Mouse (Mus musculus): ENCODE measurements around the gene Mcrip2. TPM values are rescaled to one million over a fixed set of nuclear protein-coding genes. Genes with fewer than 3 reads are reported as not detected.

Mcrip2 gene
- polyA plus RNA-seq, 2 experiments = 22.1 to 44.9 TPM

DNA sequence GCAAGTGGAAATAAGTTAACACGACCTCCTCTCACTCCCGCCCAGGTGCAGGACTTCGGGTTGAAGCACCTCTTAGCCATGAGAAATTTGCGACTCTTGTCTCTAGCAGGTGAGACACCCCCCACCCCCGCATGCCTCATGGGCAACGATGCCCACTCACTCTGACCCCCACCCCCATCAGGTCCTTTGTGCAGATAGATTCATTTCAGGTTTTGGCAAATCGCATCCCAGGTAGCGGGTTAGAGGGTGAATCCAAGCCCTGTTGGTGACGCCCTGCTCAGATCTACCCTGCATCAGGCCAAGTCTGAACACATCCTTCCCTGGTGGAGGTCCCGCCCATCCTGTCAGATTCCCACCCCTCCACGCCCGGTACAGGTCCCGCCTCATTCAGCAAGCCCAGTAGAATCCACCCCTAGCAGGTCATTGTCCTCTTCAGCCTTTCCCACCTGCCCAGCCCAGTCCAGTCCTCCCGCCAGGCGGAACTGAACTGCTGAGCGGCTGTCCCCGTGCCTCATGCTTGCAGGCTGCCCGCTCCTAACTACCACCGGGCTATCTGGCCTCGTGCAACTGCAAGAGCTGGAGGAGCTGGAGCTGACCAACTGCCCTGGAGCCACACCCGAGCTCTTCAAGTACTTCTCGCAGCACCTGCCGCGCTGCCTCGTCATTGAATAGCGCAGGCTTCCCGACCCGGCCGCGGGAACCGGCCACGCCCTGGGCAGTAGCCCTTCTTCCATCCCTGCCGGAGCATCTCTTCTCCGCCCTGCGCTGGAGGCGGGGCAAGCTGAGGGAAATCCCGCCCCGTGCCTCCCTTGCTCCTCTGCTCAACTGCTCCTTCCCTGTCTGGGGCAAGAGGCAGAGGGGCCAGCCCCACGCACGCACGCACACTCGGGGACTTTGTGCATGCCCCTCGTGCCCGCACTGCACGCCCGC lies 49.4 kb downstream of the Mcrip2 start:
- no peak overlapping the region for H3K9ac ChIP-seq (replicated peaks)
- ATAC-seq (ENCODE audit: insufficient read depth) = peak; percentile 44; the same call in 1 of the 2 replicates
- H3K4me2 ChIP-seq (ENCODE audit: low read depth) = peak overlapping the region; percentile 20; the same call in 1 of the 2 replicates
- no peak overlapping the region for H3K27ac ChIP-seq
- no peaks in the 10 kb centered on the region for H3K9me3 ChIP-seq (ENCODE audit: control insufficient read depth, low read length)
- DNase-seq (ENCODE audit: low read depth in 3 of 3, low spot score in 3 of 3) = no peak
- TF ChIP-seq EP300 (IDR thresholded peaks at IDR 0.05; ENCODE audit: low read depth) (no peak), CTCF (IDR thresholded peaks at IDR 0.05; ENCODE audit: low read depth) (no peak)
- H3K4me3 ChIP-seq (ENCODE audit: insufficient read depth in 1 of 2, low read depth in 2 of 2, low read length in 2 of 2) = 0 out of 4 replicates have a peak overlapping the region, but pooled peaks of 1 of the 2 experiments have one; percentile 16
- no peaks in the 10 kb centered on the region for H3K36me3 ChIP-seq (replicated peaks; ENCODE audit: control insufficient read depth, insufficient read depth, low read depth)
- H3K27me3 ChIP-seq (ENCODE audit: control insufficient read depth, insufficient read depth, low read length) = peaks cover 30% of the 10 kb centered on the region
- H3K4me1 ChIP-seq (replicated peaks; ENCODE audit: control insufficient read depth in 2 of 2, insufficient read depth in 2 of 2, low read length in 1 of 2) = peaks cover 1 to 5% of the 10 kb centered on the region in 2 experiments; a peak in 3 of 4 replicates
- WGBS (ENCODE audit: insufficient replicate concordance) = 6% methylated on average over 46 of the region's 46 CpGs

DNA sequence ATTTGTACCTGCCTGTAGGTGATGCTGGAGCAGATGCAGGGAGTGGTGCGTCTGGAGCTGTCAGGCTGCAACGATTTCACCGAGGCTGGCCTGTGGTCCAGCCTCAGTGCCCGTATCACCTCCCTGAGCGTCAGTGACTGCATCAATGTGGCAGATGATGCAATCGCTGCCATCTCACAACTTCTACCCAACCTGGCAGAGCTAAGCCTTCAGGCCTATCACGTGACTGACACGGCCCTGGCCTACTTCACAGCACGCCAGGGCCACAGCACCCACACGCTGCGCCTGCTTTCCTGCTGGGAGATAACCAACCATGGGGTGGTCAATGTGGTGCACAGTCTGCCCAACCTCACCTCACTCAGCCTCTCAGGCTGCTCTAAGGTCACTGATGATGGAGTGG lies 50.9 kb downstream of the Mcrip2 start:
- no peaks in the 10 kb centered on the region for H3K36me3 ChIP-seq (replicated peaks; ENCODE audit: control insufficient read depth, insufficient read depth, low read depth)
- whole genome bisulfite sequencing (ENCODE audit: insufficient replicate concordance) = 70% methylated on average over 11 of the region's 11 CpGs
- DNase-seq (ENCODE audit: low read depth in 3 of 3, low spot score in 3 of 3) (no peak), ATAC-seq (ENCODE audit: insufficient read depth) (no peak)
- H3K4me1 ChIP-seq (replicated peaks; ENCODE audit: control insufficient read depth in 2 of 2, insufficient read depth in 2 of 2, low read length in 1 of 2) = no peaks in the 10 kb centered on the region; a peak in 1 of 4 replicates
- H3K27me3 ChIP-seq (ENCODE audit: control insufficient read depth, insufficient read depth, low read length) = peaks cover 32% of the 10 kb centered on the region
- TF ChIP-seq EP300 (IDR thresholded peaks at IDR 0.05; ENCODE audit: low read depth) (no peak), CTCF (IDR thresholded peaks at IDR 0.05; ENCODE audit: low read depth) (no peak; the same call in 1 of the 2 replicates)
- no peak overlapping the region for H3K9ac ChIP-seq (replicated peaks)
- no peak overlapping the region for H3K27ac ChIP-seq
- no peaks in the 10 kb centered on the region for H3K9me3 ChIP-seq (ENCODE audit: control insufficient read depth, low read length)
- H3K4me3 ChIP-seq (ENCODE audit: insufficient read depth in 1 of 2, low read depth in 2 of 2, low read length in 2 of 2) = no peak overlapping the region
- H3K4me2 ChIP-seq (ENCODE audit: low read depth) = no peak overlapping the region

Small RNAs within 50 kb of the gene (microRNA-seq; reads per million reads assigned to microRNA genes)
- not detected for gene Mir3082

Other genes with a start within 250 kb of the Mcrip2 start
- 0.60 TPM in 1 of 2 replicates, not detected in the other for gene Gng13, start 151.6 kb downstream of the Mcrip2 start, polyA plus RNA-seq (2012; rRNA removed)
- gene Gng13, start 151.6 kb downstream of the Mcrip2 start, polyA plus RNA-seq (2014; fragmentation: Nextera tagmentation; extraction: Ambion mirVana) = not detected in 2 replicates
- gene Chtf18, start 141.3 kb downstream of the Mcrip2 start, polyA plus RNA-seq (2012; rRNA removed) = 14.4 and 19.6 TPM in 2 replicates
- 12.4 and 15.5 TPM in 2 replicates for gene Chtf18, start 141.3 kb downstream of the Mcrip2 start, polyA plus RNA-seq (2014; fragmentation: Nextera tagmentation; extraction: Ambion mirVana)
- gene Rpusd1, start 141.1 kb downstream of the Mcrip2 start, polyA plus RNA-seq (2012; rRNA removed) = 9.5 and 11.1 TPM in 2 replicates
- 5.9 and 6.1 TPM in 2 replicates for gene Rpusd1, start 141.1 kb downstream of the Mcrip2 start, polyA plus RNA-seq (2014; fragmentation: Nextera tagmentation; extraction: Ambion mirVana)
- not detected in 2 replicates for gene Mslnl, start 132.7 kb downstream of the Mcrip2 start, polyA plus RNA-seq (2012; rRNA removed)
- not detected in 2 replicates for gene Mslnl, start 132.7 kb downstream of the Mcrip2 start, polyA plus RNA-seq (2014; fragmentation: Nextera tagmentation; extraction: Ambion mirVana)
- 0.66 and 0.69 TPM in 2 replicates for gene Msln, start 114.4 kb downstream of the Mcrip2 start, polyA plus RNA-seq (2012; rRNA removed)
- gene Msln, start 114.4 kb downstream of the Mcrip2 start, polyA plus RNA-seq (2014; fragmentation: Nextera tagmentation; extraction: Ambion mirVana) = 0.91 and 1.0 TPM in 2 replicates
- gene Narfl, start 95.0 kb downstream of the Mcrip2 start, polyA plus RNA-seq (2012; rRNA removed) = 7.5 and 10.2 TPM in 2 replicates
- 12.9 and 14.0 TPM in 2 replicates for gene Narfl, start 95.0 kb downstream of the Mcrip2 start, polyA plus RNA-seq (2014; fragmentation: Nextera tagmentation; extraction: Ambion mirVana)
- gene Haghl, start 83.1 kb downstream of the Mcrip2 start, polyA plus RNA-seq (2012; rRNA removed) = 6.1 and 7.6 TPM in 2 replicates
- 5.8 and 6.1 TPM in 2 replicates for gene Haghl, start 83.1 kb downstream of the Mcrip2 start, polyA plus RNA-seq (2014; fragmentation: Nextera tagmentation; extraction: Ambion mirVana)
- gene Ccdc78, start 82.2 kb downstream of the Mcrip2 start, polyA plus RNA-seq (2012; rRNA removed) = 0.02 and 0.03 TPM in 2 replicates
- not detected in 2 replicates for gene Ccdc78, start 82.2 kb downstream of the Mcrip2 start, polyA plus RNA-seq (2014; fragmentation: Nextera tagmentation; extraction: Ambion mirVana)
- gene Fam173a, start 75.9 kb downstream of the Mcrip2 start, polyA plus RNA-seq (2012; rRNA removed) = 37.7 and 46.6 TPM in 2 replicates
- gene Fam173a, start 75.9 kb downstream of the Mcrip2 start, polyA plus RNA-seq (2014; fragmentation: Nextera tagmentation; extraction: Ambion mirVana) = 57.2 and 57.7 TPM in 2 replicates
- not detected in 2 replicates for gene AC134908.4, start 73.1 kb downstream of the Mcrip2 start, polyA plus RNA-seq (2012; rRNA removed)
- not detected in 2 replicates for gene AC134908.4, start 73.1 kb downstream of the Mcrip2 start, polyA plus RNA-seq (2014; fragmentation: Nextera tagmentation; extraction: Ambion mirVana)
- 20.3 and 27.3 TPM in 2 replicates for gene Metrn, start 71.6 kb downstream of the Mcrip2 start, polyA plus RNA-seq (2012; rRNA removed)
- gene Metrn, start 71.6 kb downstream of the Mcrip2 start, polyA plus RNA-seq (2014; fragmentation: Nextera tagmentation; extraction: Ambion mirVana) = 4.1 TPM in 2 replicates
- gene Fbxl16, start 59.7 kb downstream of the Mcrip2 start, polyA plus RNA-seq (2012; rRNA removed) = 0.04 and 0.22 TPM in 2 replicates
- not detected in 2 replicates for gene Fbxl16, start 59.7 kb downstream of the Mcrip2 start, polyA plus RNA-seq (2014; fragmentation: Nextera tagmentation; extraction: Ambion mirVana)
- 14.1 and 14.3 TPM in 2 replicates for gene Wdr24, start 45.1 kb downstream of the Mcrip2 start, polyA plus RNA-seq (2012; rRNA removed)
- gene Wdr24, start 45.1 kb downstream of the Mcrip2 start, polyA plus RNA-seq (2014; fragmentation: Nextera tagmentation; extraction: Ambion mirVana) = 9.2 and 11.4 TPM in 2 replicates
- gene Jmjd8, start 39.9 kb downstream of the Mcrip2 start, polyA plus RNA-seq (2012; rRNA removed) = 17.3 and 17.9 TPM in 2 replicates
- 13.7 and 16.2 TPM in 2 replicates for gene Jmjd8, start 39.9 kb downstream of the Mcrip2 start, polyA plus RNA-seq (2014; fragmentation: Nextera tagmentation; extraction: Ambion mirVana)
- gene Stub1, start 35.4 kb downstream of the Mcrip2 start, polyA plus RNA-seq (2012; rRNA removed) = 70.2 and 85.1 TPM in 2 replicates
- 96.7 and 100 TPM in 2 replicates for gene Stub1, start 35.4 kb downstream of the Mcrip2 start, polyA plus RNA-seq (2014; fragmentation: Nextera tagmentation; extraction: Ambion mirVana)
- 1.5 and 2.0 TPM in 2 replicates for gene Rhbdl1, start 31.5 kb downstream of the Mcrip2 start, polyA plus RNA-seq (2012; rRNA removed)
- 0.35 and 0.58 TPM in 2 replicates for gene Rhbdl1, start 31.5 kb downstream of the Mcrip2 start, polyA plus RNA-seq (2014; fragmentation: Nextera tagmentation; extraction: Ambion mirVana)
- gene Gm20683, start 27.0 kb downstream of the Mcrip2 start, polyA plus RNA-seq (2012; rRNA removed) = 3.3 and 6.9 TPM in 2 replicates
- 0.43 TPM in 1 of 2 replicates, not detected in the other for gene Gm20683, start 27.0 kb downstream of the Mcrip2 start, polyA plus RNA-seq (2014; fragmentation: Nextera tagmentation; extraction: Ambion mirVana)
- 33.3 and 34.7 TPM in 2 replicates for gene Rhot2, start 23.9 kb downstream of the Mcrip2 start, polyA plus RNA-seq (2012; rRNA removed)
- 4.2 and 5.3 TPM in 2 replicates for gene Rhot2, start 23.9 kb downstream of the Mcrip2 start, polyA plus RNA-seq (2014; fragmentation: Nextera tagmentation; extraction: Ambion mirVana)
- gene Wdr90, start 7.3 kb downstream of the Mcrip2 start, polyA plus RNA-seq (2012; rRNA removed) = 18.1 and 19.6 TPM in 2 replicates
- gene Wdr90, start 7.3 kb downstream of the Mcrip2 start, polyA plus RNA-seq (2014; fragmentation: Nextera tagmentation; extraction: Ambion mirVana) = 7.5 and 11.1 TPM in 2 replicates
- 45.3 and 47.6 TPM in 2 replicates for gene Mettl26, start 6.3 kb upstream of the Mcrip2 start, polyA plus RNA-seq (2012; rRNA removed)
- 46.5 and 50.3 TPM in 2 replicates for gene Mettl26, start 6.3 kb upstream of the Mcrip2 start, polyA plus RNA-seq (2014; fragmentation: Nextera tagmentation; extraction: Ambion mirVana)
- gene Wfikkn1, start 12.1 kb upstream of the Mcrip2 start, polyA plus RNA-seq (2012; rRNA removed) = 0.54 and 0.71 TPM in 2 replicates
- gene Wfikkn1, start 12.1 kb upstream of the Mcrip2 start, polyA plus RNA-seq (2014; fragmentation: Nextera tagmentation; extraction: Ambion mirVana) = 0.52 and 0.67 TPM in 2 replicates
- 6.4 and 7.8 TPM in 2 replicates for gene Rab40c, start 51.0 kb upstream of the Mcrip2 start, polyA plus RNA-seq (2012; rRNA removed)
- 3.4 and 3.8 TPM in 2 replicates for gene Rab40c, start 51.0 kb upstream of the Mcrip2 start, polyA plus RNA-seq (2014; fragmentation: Nextera tagmentation; extraction: Ambion mirVana)
- 270 and 414 TPM in 2 replicates for gene Pigq, start 76.2 kb upstream of the Mcrip2 start, polyA plus RNA-seq (2012; rRNA removed)
- gene Pigq, start 76.2 kb upstream of the Mcrip2 start, polyA plus RNA-seq (2014; fragmentation: Nextera tagmentation; extraction: Ambion mirVana) = 170 and 186 TPM in 2 replicates
- gene Nhlrc4, start 76.2 kb upstream of the Mcrip2 start, polyA plus RNA-seq (2012; rRNA removed) = 4.3 and 8.9 TPM in 2 replicates
- 1.9 and 4.6 TPM in 2 replicates for gene Nhlrc4, start 76.2 kb upstream of the Mcrip2 start, polyA plus RNA-seq (2014; fragmentation: Nextera tagmentation; extraction: Ambion mirVana)
- gene A930017K11Rik, start 83.8 kb upstream of the Mcrip2 start, polyA plus RNA-seq (2012; rRNA removed) = 0.16 and 0.24 TPM in 2 replicates
- 0.13 and 0.37 TPM in 2 replicates for gene A930017K11Rik, start 83.8 kb upstream of the Mcrip2 start, polyA plus RNA-seq (2014; fragmentation: Nextera tagmentation; extraction: Ambion mirVana)
- gene Capn15, start 117.0 kb upstream of the Mcrip2 start, polyA plus RNA-seq (2012; rRNA removed) = 7.7 and 9.0 TPM in 2 replicates
- 8.3 and 11.8 TPM in 2 replicates for gene Capn15, start 117.0 kb upstream of the Mcrip2 start, polyA plus RNA-seq (2014; fragmentation: Nextera tagmentation; extraction: Ambion mirVana)
- 2.1 and 2.3 TPM in 2 replicates for gene Rab11fip3, start 200.8 kb upstream of the Mcrip2 start, polyA plus RNA-seq (2012; rRNA removed)
- 1.4 and 1.8 TPM in 2 replicates for gene Rab11fip3, start 200.8 kb upstream of the Mcrip2 start, polyA plus RNA-seq (2014; fragmentation: Nextera tagmentation; extraction: Ambion mirVana)
- gene Decr2, start 221.6 kb upstream of the Mcrip2 start, polyA plus RNA-seq (2012; rRNA removed) = 6.2 and 6.8 TPM in 2 replicates
- 5.5 and 6.5 TPM in 2 replicates for gene Decr2, start 221.6 kb upstream of the Mcrip2 start, polyA plus RNA-seq (2014; fragmentation: Nextera tagmentation; extraction: Ambion mirVana)
- gene Nme4, start 226.8 kb upstream of the Mcrip2 start, polyA plus RNA-seq (2012; rRNA removed) = 46.2 and 52.2 TPM in 2 replicates
- gene Nme4, start 226.8 kb upstream of the Mcrip2 start, polyA plus RNA-seq (2014; fragmentation: Nextera tagmentation; extraction: Ambion mirVana) = 45.1 and 46.7 TPM in 2 replicates
- gene Tmem8, start 244.5 kb upstream of the Mcrip2 start, polyA plus RNA-seq (2012; rRNA removed) = 2.8 and 3.6 TPM in 2 replicates
- gene Tmem8, start 244.5 kb upstream of the Mcrip2 start, polyA plus RNA-seq (2014; fragmentation: Nextera tagmentation; extraction: Ambion mirVana) = 0.88 and 1.1 TPM in 2 replicates

Measured in liver, embryonic 14.5 days (tissue).